Mouse (Mus musculus) MEL (cell line): ENCODE measurements around the gene Mlip. TPM values are rescaled to one million over a fixed set of nuclear protein-coding genes. Genes with fewer than 3 reads are reported as not detected.

Source experiments
- DNase-seq: peaks from one replicate; pipeline ENCODE4 v3.0.0; 2011; ENCODE audit warnings: low read depth, low spot score
- H3K27ac ChIP-seq: 2 replicates; pipeline ENCODE4 v1.5.1; 2012; ENCODE audit warnings: low read depth, mild to moderate bottlenecking, control low read depth, low read length, moderate library complexity; ENCODE audit not compliant: control insufficient read depth
- H3K27me3 ChIP-seq, 2 experiments: fragments of 150-350 bp in 1 of 2; sonication (generic) in 1 of 2; 2 replicates each; pipeline ENCODE4 v1.6.1; 2012; ENCODE audit warnings: low read length in 2 of 2, mild to moderate bottlenecking in 2 of 2, improper control_type of control experiment in 1 of 2, moderate library complexity in 1 of 2; ENCODE audit not compliant: insufficient read depth in 2 of 2, control insufficient read depth in 1 of 2
- H3K36me3 ChIP-seq, 2 experiments: 2 replicates each; pipeline ENCODE4 v1.6.1; 2012 to 2014; ENCODE audit warnings: low read length in 2 of 2, improper control_type of control experiment in 1 of 2, inconsistent platforms in 1 of 2, mild to moderate bottlenecking in 1 of 2; ENCODE audit not compliant: insufficient read depth in 2 of 2, control insufficient read depth in 1 of 2
- H3K4me1 ChIP-seq, 2 experiments: fragments of 150-350 bp in 1 of 2; sonication (generic) in 1 of 2; 2 replicates each; pipeline ENCODE4 v1.6.1; 2012; ENCODE audit warnings: low read length in 2 of 2, improper control_type of control experiment in 1 of 2, mild to moderate bottlenecking in 1 of 2; ENCODE audit not compliant: insufficient read depth in 2 of 2, control insufficient read depth in 1 of 2
- H3K4me3 ChIP-seq, 2 experiments: fragments of 150-350 bp in 1 of 2; sonication (generic) in 1 of 2; 2 replicates each; pipeline ENCODE4 v1.5.1; 2012; ENCODE audit warnings: low read depth in 2 of 2, low read length in 2 of 2, mild to moderate bottlenecking in 2 of 2, moderate library complexity in 2 of 2, control low read depth in 1 of 2, improper control_type of control experiment in 1 of 2; ENCODE audit not compliant: control insufficient read depth in 1 of 2, insufficient read depth in 1 of 2
- H3K79me2 ChIP-seq: 2 replicates; pipeline ENCODE4 v1.6.1; 2012; ENCODE audit warnings: mild to moderate bottlenecking, low read length, moderate library complexity; ENCODE audit not compliant: control insufficient read depth, poor library complexity, insufficient read depth
- H3K9ac ChIP-seq: 2 replicates; pipeline ENCODE4 v1.6.1; 2012; ENCODE audit warnings: low read depth, mild to moderate bottlenecking, control low read depth, low read length, moderate library complexity; ENCODE audit not compliant: control insufficient read depth, poor library complexity, severe bottlenecking
- H3K9me3 ChIP-seq: fragments of 150-350 bp; sonication (generic); replicated peaks from 2 replicates; pipeline ENCODE4 v1.6.1; 2012; ENCODE audit warnings: mild to moderate bottlenecking, low read length, improper control_type of control experiment, moderate library complexity; ENCODE audit not compliant: insufficient read depth
- BHLHE40 ChIP-seq: IDR thresholded peaks from 2 replicates; pipeline ENCODE4 v1.6.1; 2012; ENCODE audit warnings: low read depth, mild to moderate bottlenecking, inconsistent platforms, low read length, improper control_type of control experiment, borderline replicate concordance
- CHD1 ChIP-seq: IDR thresholded peaks from 2 replicates; pipeline ENCODE4 v1.6.1; 2012; ENCODE audit warnings: low read depth, mild to moderate bottlenecking, inconsistent platforms, low read length, improper control_type of control experiment
- CHD2 ChIP-seq: IDR thresholded peaks from 2 replicates; pipeline ENCODE4 v1.6.1; 2011; ENCODE audit warnings: low read length, improper control_type of control experiment
- CTCF ChIP-seq, 3 experiments: IDR thresholded peaks in 2 of 3; conservative IDR thresholded peaks in 1 of 3; 2 replicates each; pipeline ENCODE4 v1.5.1; 2011 to 2012; ENCODE audit warnings: low read length in 3 of 3, low read depth in 2 of 3, mild to moderate bottlenecking in 2 of 3, improper control_type of control experiment in 1 of 3, inconsistent platforms in 1 of 3, mixed read lengths in 1 of 3, moderate library complexity in 1 of 3; ENCODE audit not compliant: control insufficient read depth in 1 of 3, insufficient read depth in 1 of 3, poor library complexity in 1 of 3, severe bottlenecking in 1 of 3
- E2F4 ChIP-seq: IDR thresholded peaks from 2 replicates; pipeline ENCODE4 v1.6.1; 2011; ENCODE audit warnings: low read depth, low read length, improper control_type of control experiment, borderline replicate concordance
- ELF1 ChIP-seq: IDR thresholded peaks from 2 replicates; pipeline ENCODE4 v1.6.1; 2014; ENCODE audit warnings: low read depth, mild to moderate bottlenecking, inconsistent platforms, low read length, improper control_type of control experiment, moderate library complexity
- GATA1 ChIP-seq: IDR thresholded peaks from 2 replicates; pipeline ENCODE4 v1.6.1; 2011; ENCODE audit warnings: low read depth, low read length, improper control_type of control experiment
- HCFC1 ChIP-seq: IDR thresholded peaks from 2 replicates; pipeline ENCODE4 v1.6.1; 2012; ENCODE audit warnings: low read depth, mild to moderate bottlenecking, inconsistent platforms, low read length, improper control_type of control experiment, moderate library complexity
- MAX ChIP-seq: IDR thresholded peaks from 2 replicates; pipeline ENCODE4 v1.6.1; 2011; ENCODE audit warnings: low read length, improper control_type of control experiment
- MAZ ChIP-seq: IDR thresholded peaks from 2 replicates; pipeline ENCODE4 v1.6.1; 2012; ENCODE audit warnings: low read depth, mild to moderate bottlenecking, inconsistent platforms, low read length, improper control_type of control experiment
- MYC ChIP-seq: IDR thresholded peaks from 2 replicates; pipeline ENCODE4 v1.6.1; 2011; ENCODE audit warnings: low read depth, mild to moderate bottlenecking, low read length, improper control_type of control experiment, moderate library complexity
- NELFE ChIP-seq: IDR thresholded peaks from 2 replicates; pipeline ENCODE4 v1.6.1; 2011; ENCODE audit warnings: low read depth, low read length, improper control_type of control experiment
- NRF1 ChIP-seq: IDR thresholded peaks from 2 replicates; pipeline ENCODE4 v1.6.1; 2014; ENCODE audit warnings: low read depth, mild to moderate bottlenecking, inconsistent platforms, low read length, improper control_type of control experiment, moderate library complexity; ENCODE audit not compliant: poor library complexity, insufficient read depth, severe bottlenecking
- POLR2AphosphoS2 ChIP-seq: IDR thresholded peaks from 2 replicates; pipeline ENCODE4 v1.6.1; 2011; ENCODE audit warnings: low read length, improper control_type of control experiment
- POLR2AphosphoS5 ChIP-seq: IDR thresholded peaks from 2 replicates; pipeline ENCODE4 v1.6.1; 2012; ENCODE audit warnings: low read depth, borderline replicate concordance, mild to moderate bottlenecking, inconsistent platforms, low read length, moderate library complexity, mixed read lengths
- RAD21 ChIP-seq: IDR thresholded peaks from 2 replicates; pipeline ENCODE4 v1.6.1; 2011; ENCODE audit warnings: mild to moderate bottlenecking, low read depth, low read length, improper control_type of control experiment
- RCOR1 ChIP-seq: IDR thresholded peaks from 2 replicates; pipeline ENCODE4 v1.6.1; 2012; ENCODE audit warnings: low read depth, mild to moderate bottlenecking, inconsistent platforms, low read length, improper control_type of control experiment
- SIN3A ChIP-seq: IDR thresholded peaks from 2 replicates; pipeline ENCODE4 v1.6.1; 2012; ENCODE audit warnings: low read length, improper control_type of control experiment, inconsistent platforms
- TAL1 ChIP-seq: IDR thresholded peaks from 2 replicates; pipeline ENCODE4 v1.6.1; 2012; ENCODE audit warnings: mild to moderate bottlenecking, inconsistent platforms, low read length, moderate library complexity, mixed read lengths
- TCF12 ChIP-seq: IDR thresholded peaks from 2 replicates; pipeline ENCODE4 v1.6.1; 2014; ENCODE audit warnings: low read depth, mild to moderate bottlenecking, inconsistent platforms, low read length, improper control_type of control experiment, moderate library complexity
- USF2 ChIP-seq, 2 experiments: IDR thresholded peaks; 2 replicates each; pipeline ENCODE4 v1.6.1; 2011 to 2012; ENCODE audit warnings: improper control_type of control experiment in 2 of 2, low read length in 2 of 2, borderline replicate concordance in 1 of 2, inconsistent platforms in 1 of 2, low read depth in 1 of 2, mild to moderate bottlenecking in 1 of 2; ENCODE audit not compliant: insufficient read depth in 1 of 2
- ZC3H11A ChIP-seq: IDR thresholded peaks from 2 replicates; pipeline ENCODE4 v1.6.1; 2012; ENCODE audit warnings: low read depth, mild to moderate bottlenecking, inconsistent platforms, low read length, improper control_type of control experiment
- ZKSCAN1 ChIP-seq: IDR thresholded peaks from 2 replicates; pipeline ENCODE4 v1.6.1; 2012; ENCODE audit warnings: low read depth, mild to moderate bottlenecking, inconsistent platforms, low read length, improper control_type of control experiment, moderate library complexity
- ZMIZ1 ChIP-seq: IDR thresholded peaks from 2 replicates; pipeline ENCODE4 v1.6.1; 2012; ENCODE audit warnings: low read depth, mild to moderate bottlenecking, inconsistent platforms, low read length, improper control_type of control experiment, moderate library complexity
- ZNF384 ChIP-seq: IDR thresholded peaks from 2 replicates; pipeline ENCODE4 v1.6.1; 2012; ENCODE audit warnings: low read depth, mild to moderate bottlenecking, inconsistent platforms, low read length, improper control_type of control experiment
- polyA plus RNA-seq, 2 experiments: library from polyadenylated mRNA; stranded (reverse) in 1 of 2; unstranded in 1 of 2; fragments of >175 nt in 1 of 2; fragments of >200 nt in 1 of 2; gene quantifications; 2 replicates each; pipeline versions ENCODE4 v1.2.1 to v1.2.4; 2012; ENCODE audit warnings: low replicate concordance in 2 of 2, low read depth in 1 of 2; ENCODE audit not compliant: insufficient read length in 2 of 2, insufficient read depth in 1 of 2, missing spikeins in 1 of 2
- total RNA-seq: library from RNA; depleted of rRNA; stranded (reverse); fragments of 300-350 nt; gene quantifications from 2 replicates; pipeline ENCODE4 v1.2.3, GENCODE M21; 2012

Gene Mlip
- total and polyA plus RNA-seq, 3 experiments: 0.04 TPM; not detected in 2

DNA sequence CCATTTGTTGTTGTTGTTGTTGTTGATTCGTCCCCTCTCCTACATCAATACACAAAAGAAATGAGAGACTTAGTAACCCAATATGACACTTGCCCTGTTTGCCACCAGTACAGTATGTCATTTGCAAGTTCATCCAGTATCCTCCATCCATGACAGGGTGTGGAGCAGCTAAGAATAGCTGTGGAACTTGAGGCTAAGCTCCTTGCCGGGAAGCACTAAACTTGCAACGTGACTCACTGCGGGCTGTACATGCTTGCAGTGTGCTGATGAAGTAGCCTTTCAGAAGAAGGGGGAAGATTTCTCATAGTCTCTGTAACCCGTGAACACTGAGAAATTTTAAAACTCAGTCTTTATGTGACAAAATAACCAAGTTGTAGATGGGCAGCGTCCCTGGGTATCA is 42.2 kb downstream of the Mlip start:
- DNase-seq: no peak
- Histone ChIP-seq H3K4me3 (no peak overlapping the region), H3K9me3 (no peaks in the 10 kb centered on the region), H3K9ac (no peak overlapping the region), H3K4me1 (no peaks in the 10 kb centered on the region), H3K36me3 (no peaks in the 10 kb centered on the region), H3K27ac (no peak overlapping the region), H3K27me3 (no peaks in the 10 kb centered on the region; a peak in 1 of 4 replicates), H3K79me2 (no peaks in the 10 kb centered on the region)
- TF ChIP-seq POLR2AphosphoS2 (no peak), POLR2AphosphoS5 (no peak), TCF12 (no peak), CTCF (IDR thresholded peaks at IDR 0.05 in 2 of 3, conservative IDR thresholded peaks at IDR 0.05 in 1 of 3; ENCODE audit: control insufficient read depth in 1 of 3, insufficient read depth in 1 of 3, low read depth in 2 of 3, low read length in 3 of 3, poor library complexity in 1 of 3, severe bottlenecking in 1 of 3) (no peak), ELF1 (no peak), TAL1 (no peak), NRF1 (no peak)

GRCm38 (mm10) chr9:77305417-77305816 is 47.4 kb downstream of the Mlip start:
- no peaks in the 10 kb centered on the region for H3K9me3 ChIP-seq
- no peak for TF ChIP-seq RCOR1
- no peak for TF ChIP-seq MYC
- TF ChIP-seq MAZ: no peak
- no peak for TF ChIP-seq CTCF (IDR thresholded peaks at IDR 0.05 in 2 of 3, conservative IDR thresholded peaks at IDR 0.05 in 1 of 3; ENCODE audit: control insufficient read depth in 1 of 3, insufficient read depth in 1 of 3, low read depth in 2 of 3, low read length in 3 of 3, poor library complexity in 1 of 3, severe bottlenecking in 1 of 3)
- no peak for TF ChIP-seq CHD2
- no peak for TF ChIP-seq ZNF384
- no peak for TF ChIP-seq BHLHE40
- TF ChIP-seq MAX: no peak
- TF ChIP-seq POLR2AphosphoS5: no peak
- no peak for TF ChIP-seq HCFC1
- TF ChIP-seq ZC3H11A: no peak
- no peak for TF ChIP-seq POLR2AphosphoS2
- H3K27ac ChIP-seq: no peak overlapping the region
- DNase-seq: no peak
- H3K9ac ChIP-seq: no peak overlapping the region
- no peaks in the 10 kb centered on the region for H3K4me1 ChIP-seq
- H3K79me2 ChIP-seq: no peaks in the 10 kb centered on the region
- no peaks in the 10 kb centered on the region; a peak in 1 of 4 replicates for H3K27me3 ChIP-seq
- H3K4me3 ChIP-seq: no peak overlapping the region
- H3K36me3 ChIP-seq: no peaks in the 10 kb centered on the region

GRCm38 (mm10) chr9:77302340-77302739 is 50.4 kb downstream of the Mlip start:
- Histone ChIP-seq H3K4me3 (no peak overlapping the region), H3K27me3 (no peaks in the 10 kb centered on the region; a peak in 1 of 4 replicates), H3K4me1 (no peaks in the 10 kb centered on the region), H3K9me3 (no peaks in the 10 kb centered on the region), H3K9ac (no peak overlapping the region), H3K27ac (no peak overlapping the region), H3K36me3 (no peaks in the 10 kb centered on the region), H3K79me2 (no peaks in the 10 kb centered on the region)
- TF ChIP-seq CHD2 (no peak), MAZ (no peak), MYC (no peak), CHD1 (no peak), NELFE (no peak), MAX (no peak), SIN3A (no peak), CTCF (IDR thresholded peaks at IDR 0.05 in 2 of 3, conservative IDR thresholded peaks at IDR 0.05 in 1 of 3; ENCODE audit: control insufficient read depth in 1 of 3, insufficient read depth in 1 of 3, low read depth in 2 of 3, low read length in 3 of 3, poor library complexity in 1 of 3, severe bottlenecking in 1 of 3) (no peak), ZKSCAN1 (no peak), USF2 (IDR thresholded peaks at IDR 0.05; ENCODE audit: borderline replicate concordance in 1 of 2, insufficient read depth in 1 of 2, low read depth in 1 of 2, low read length in 2 of 2) (no peak), RAD21 (no peak), GATA1 (no peak), ZMIZ1 (no peak), E2F4 (no peak)
- no peak for DNase-seq
